ENCODE assay signal across 15 mouse cellular contexts in genomic region chr2:74696442-74697335, GRCm38 (mm10). TPM values are rescaled to one million over a fixed set of nuclear protein-coding genes. Genes with fewer than 3 reads are reported as not detected.
DNase-seq lines count a peak whose midpoint lies in the region; ATAC-seq and TF ChIP-seq lines count a peak whose summit lies in the region.
"Had no signal": no experiment of that assay in that cellular context is flagged by ENCODE, and none has a peak within 500 bp of the region (broad histone marks: within the 10 kb centered on the region; RNA-seq: fewer than 3 reads in every experiment).

No protein-coding gene starts in this region.

- H3K4me2 ChIP-seq in lung, embryonic 15.5 days: no peak overlapping the region
- 0 out of 2 replicates have a peak overlapping the region, but pooled peaks have one; percentile 17 for H3K4me2 ChIP-seq in intestine, postnatal 0 days (replicated peaks; ENCODE audit: low read depth)
- H3K4me2 ChIP-seq in neural tube, embryonic 13.5 days: peak overlapping the region; percentile 67

- H3K9ac ChIP-seq in lung, embryonic 15.5 days: no peak overlapping the region
- no peak overlapping the region for H3K9ac ChIP-seq in intestine, postnatal 0 days (ENCODE audit: low read depth, low read length)
- H3K9ac ChIP-seq in neural tube, embryonic 13.5 days: peak overlapping the region; percentile 96
- H3K9ac ChIP-seq: liver, embryonic 14.5 days had no signal

- WGBS in lung, embryonic 15.5 days: 2% methylated on average over 34 of the region's 34 CpGs
- WGBS in intestine, postnatal 0 days: 6% methylated on average over 34 of the region's 34 CpGs
- WGBS in neural tube, embryonic 13.5 days: 2% methylated on average over 34 of the region's 34 CpGs

- TF ChIP-seq CTCF in intestine, postnatal 0 days (IDR thresholded peaks at IDR 0.05; ENCODE audit: low read depth): no peak

- no peak overlapping the region for H3K4me3 ChIP-seq in lung, embryonic 15.5 days
- H3K4me3 ChIP-seq in intestine, postnatal 0 days (ENCODE audit: low read depth, low read length): peak overlapping the region; percentile 45; the same call in 1 of the 2 replicates
- H3K4me3 ChIP-seq in neural tube, embryonic 13.5 days: peak overlapping the region; percentile 61

- no peak overlapping the region for H3K27ac ChIP-seq in lung, embryonic 15.5 days
- no peak overlapping the region for H3K27ac ChIP-seq in intestine, postnatal 0 days (ENCODE audit: low read depth, low read length)
- H3K27ac ChIP-seq in neural tube, embryonic 13.5 days (replicated peaks): peak overlapping the region; percentile 95
- H3K27ac ChIP-seq: heart, adult 2 months; liver, embryonic 14.5 days had no signal

- 0 out of 2 replicates have a peak, but pooled peaks have one; percentile 36 for ATAC-seq in lung, embryonic 15.5 days (ENCODE audit: borderline replicate concordance, extremely low read depth, low FRiP score, low TSS enrichment)
- no peak for ATAC-seq in intestine, postnatal 0 days
- ATAC-seq in neural tube, embryonic 13.5 days (ENCODE audit: low read depth): no peak
- ATAC-seq in erythroid progenitor cell, adult 5-6 weeks (replicated peaks; ENCODE audit: low FRiP score, poor library complexity, severe bottlenecking): no peak

- H3K27me3 ChIP-seq in lung, embryonic 15.5 days: peaks cover 100% of the 10 kb centered on the region
- H3K27me3 ChIP-seq in intestine, postnatal 0 days (replicated peaks; ENCODE audit: control insufficient read depth, insufficient read depth, low read length): peaks cover 100% of the 10 kb centered on the region
- H3K27me3 ChIP-seq in neural tube, embryonic 13.5 days: peaks cover 83% of the 10 kb centered on the region

- H3K9me3 ChIP-seq in lung, embryonic 15.5 days: no peaks in the 10 kb centered on the region
- H3K9me3 ChIP-seq in intestine, postnatal 0 days (ENCODE audit: control insufficient read depth): no peaks in the 10 kb centered on the region
- no peaks in the 10 kb centered on the region for H3K9me3 ChIP-seq in neural tube, embryonic 13.5 days

- DNase-seq in lung, postnatal 10 days: no peak
- DNase-seq in kidney, postnatal 25 days: peak; percentile 41 to 76
- no peak for DNase-seq in right cerebral cortex, postnatal 36 days (ENCODE audit: low spot score in 2 of 2)
- DNase-seq in cerebellum, postnatal 10 days: no peak
- DNase-seq: adrenal gland, adult 2 months; lung, postnatal 36 days had no signal

- peaks cover 12% of the 10 kb centered on the region for H3K4me1 ChIP-seq in lung, embryonic 15.5 days
- H3K4me1 ChIP-seq in intestine, postnatal 0 days (replicated peaks; ENCODE audit: control insufficient read depth, insufficient read depth, low read length): 0 out of 2 replicates have a peak, but pooled peaks cover 2% of the 10 kb centered on the region
- H3K4me1 ChIP-seq in neural tube, embryonic 13.5 days (replicated peaks): peaks cover 59% of the 10 kb centered on the region

- H3K36me3 ChIP-seq in lung, embryonic 15.5 days: no peaks in the 10 kb centered on the region
- no peaks in the 10 kb centered on the region for H3K36me3 ChIP-seq in intestine, postnatal 0 days (ENCODE audit: control insufficient read depth, insufficient read depth)
- no peaks in the 10 kb centered on the region for H3K36me3 ChIP-seq in neural tube, embryonic 13.5 days

RNA-seq across cellular contexts. Expression of gene Hoxd9, which starts 0.8 kb away (rescaled TPM):
- 0.14 and 0.44 TPM in 2 replicates for polyA plus RNA-seq in lung, embryonic 15.5 days (2015; fragmentation: Nextera tagmentation; extraction: Ambion mirVana)
- polyA plus RNA-seq in intestine, postnatal 0 days (2015; fragmentation: Nextera tagmentation; extraction: Ambion mirVana): 0.64 and 1.6 TPM in 2 replicates
- 27.7 and 42.7 TPM in 2 replicates for polyA plus RNA-seq in neural tube, embryonic 13.5 days (2015; fragmentation: Nextera tagmentation; extraction: Ambion mirVana)
- not detected in 2 replicates for total RNA-seq in erythroid progenitor cell, adult 5-6 weeks (2015; ENCODE audit: low replicate concordance)
- not detected in 2 replicates for total RNA-seq in erythroid progenitor cell, adult 5-6 weeks (2017; ENCODE audit: low replicate concordance)
- total RNA-seq: left cerebral cortex, adult 18-20 months; midbrain, postnatal 0 days had no signal
- polyA plus RNA-seq: midbrain, postnatal 0 days had no signal

RNA-seq across cellular contexts. Expression of gene Hoxd10, which starts 5.0 kb away (rescaled TPM):
- 0.14 and 0.34 TPM in 2 replicates for polyA plus RNA-seq in lung, embryonic 15.5 days (2015; fragmentation: Nextera tagmentation; extraction: Ambion mirVana)
- polyA plus RNA-seq in intestine, postnatal 0 days (2015; fragmentation: Nextera tagmentation; extraction: Ambion mirVana): 0.10 and 1.6 TPM in 2 replicates
- polyA plus RNA-seq in neural tube, embryonic 13.5 days (2015; fragmentation: Nextera tagmentation; extraction: Ambion mirVana): 87.2 and 132 TPM in 2 replicates
- not detected in 2 replicates for total RNA-seq in erythroid progenitor cell, adult 5-6 weeks (2015; ENCODE audit: low replicate concordance)
- total RNA-seq in erythroid progenitor cell, adult 5-6 weeks (2017; ENCODE audit: low replicate concordance): not detected in 2 replicates
- total RNA-seq: adrenal gland, adult 2 months; heart, adult 2 months; heart, postnatal 25 days; left cerebral cortex, adult 18-20 months had no signal
- polyA plus RNA-seq: adrenal gland, adult 2 months; heart, adult 2 months; midbrain, postnatal 0 days had no signal

RNA-seq across cellular contexts. Expression of gene Hoxd8, which starts 7.7 kb away (rescaled TPM):
- 0.39 and 0.50 TPM in 2 replicates for polyA plus RNA-seq in lung, embryonic 15.5 days (2015; fragmentation: Nextera tagmentation; extraction: Ambion mirVana)
- polyA plus RNA-seq in intestine, postnatal 0 days (2015; fragmentation: Nextera tagmentation; extraction: Ambion mirVana): 2.2 and 2.7 TPM in 2 replicates
- 17.4 and 22.8 TPM in 2 replicates for polyA plus RNA-seq in neural tube, embryonic 13.5 days (2015; fragmentation: Nextera tagmentation; extraction: Ambion mirVana)
- not detected in 2 replicates for total RNA-seq in erythroid progenitor cell, adult 5-6 weeks (2015; ENCODE audit: low replicate concordance)
- total RNA-seq in erythroid progenitor cell, adult 5-6 weeks (2017; ENCODE audit: low replicate concordance): not detected in 2 replicates
- total RNA-seq: left cerebral cortex, adult 18-20 months had no signal
- polyA plus RNA-seq: midbrain, postnatal 0 days had no signal

RNA-seq across cellular contexts. Expression of gene Hoxd3, which starts 15.0 kb away (rescaled TPM):
- polyA plus RNA-seq in lung, embryonic 15.5 days (2015; fragmentation: Nextera tagmentation; extraction: Ambion mirVana): 0.16 and 0.67 TPM in 2 replicates
- 3.2 and 3.3 TPM in 2 replicates for polyA plus RNA-seq in intestine, postnatal 0 days (2015; fragmentation: Nextera tagmentation; extraction: Ambion mirVana)
- 24.2 and 33.8 TPM in 2 replicates for polyA plus RNA-seq in neural tube, embryonic 13.5 days (2015; fragmentation: Nextera tagmentation; extraction: Ambion mirVana)
- total RNA-seq in erythroid progenitor cell, adult 5-6 weeks (2015; ENCODE audit: low replicate concordance): not detected in 2 replicates
- not detected in 2 replicates for total RNA-seq in erythroid progenitor cell, adult 5-6 weeks (2017; ENCODE audit: low replicate concordance)
- total RNA-seq: heart, adult 2 months; heart, postnatal 25 days; left cerebral cortex, adult 18-20 months had no signal
- polyA plus RNA-seq: midbrain, postnatal 0 days had no signal

RNA-seq across cellular contexts. Expression of gene Hoxd4, which starts 15.0 kb away (rescaled TPM):
- polyA plus RNA-seq in lung, embryonic 15.5 days (2015; fragmentation: Nextera tagmentation; extraction: Ambion mirVana): 0.19 TPM in 1 of 2 replicates, not detected in the other
- polyA plus RNA-seq in intestine, postnatal 0 days (2015; fragmentation: Nextera tagmentation; extraction: Ambion mirVana): 0.20 and 0.51 TPM in 2 replicates
- polyA plus RNA-seq in neural tube, embryonic 13.5 days (2015; fragmentation: Nextera tagmentation; extraction: Ambion mirVana): 6.9 and 7.2 TPM in 2 replicates
- not detected in 2 replicates for total RNA-seq in erythroid progenitor cell, adult 5-6 weeks (2015; ENCODE audit: low replicate concordance)
- total RNA-seq in erythroid progenitor cell, adult 5-6 weeks (2017; ENCODE audit: low replicate concordance): not detected in 2 replicates
- total RNA-seq: left cerebral cortex, adult 18-20 months had no signal
- polyA plus RNA-seq: midbrain, postnatal 0 days had no signal

Comparison
In these comparisons a context has a peak if more than half of its experiments do, and no peak if none do; other contexts are left out.
1. DNase-seq: peak in kidney, postnatal 25 days (2 of 2); none in lung, postnatal 10 days (single experiment), right cerebral cortex, postnatal 36 days (0 of 2) and cerebellum, postnatal 10 days (0 of 2).
2. RNA of gene Hoxd9, which starts 0.8 kb away (polyA plus RNA-seq): 27.7 to 42.7 TPM in neural tube, embryonic 13.5 days; 0.64 to 1.6 TPM in intestine, postnatal 0 days and 0.14 to 0.44 TPM in lung, embryonic 15.5 days; every median in the first group is over 10 times any median in the second.
3. RNA of gene Hoxd10, which starts 5.0 kb away (polyA plus RNA-seq): 87.2 to 132 TPM in neural tube, embryonic 13.5 days; 0.10 to 1.6 TPM in intestine, postnatal 0 days and 0.14 to 0.34 TPM in lung, embryonic 15.5 days; every median in the first group is over 10 times any median in the second.